Mouse (Mus musculus) CH12.LX (cell line): ENCODE data around the gene Tsnaxip1.

Experiments used
- CTCF ChIP-seq, 2 experiments: IDR thresholded peaks in 1 of 2; conservative IDR thresholded peaks in 1 of 2; 2 replicates each; pipeline ENCODE4 v1.5.1; 2011 to 2012; ENCODE audit warnings: low read depth in 2 of 2, low read length in 2 of 2, improper control_type of control experiment in 1 of 2, inconsistent platforms in 1 of 2, mild to moderate bottlenecking in 1 of 2, moderate library complexity in 1 of 2
- GABPA ChIP-seq: IDR thresholded peaks from 2 replicates; pipeline ENCODE4 v1.6.1; 2012; ENCODE audit warnings: low read depth, low read length, improper control_type of control experiment, inconsistent platforms; ENCODE audit not compliant: insufficient replicate concordance
- HCFC1 ChIP-seq: IDR thresholded peaks from 2 replicates; pipeline ENCODE4 v1.6.1; 2012; ENCODE audit warnings: low read depth, mild to moderate bottlenecking, inconsistent platforms, low read length, improper control_type of control experiment
- MAX ChIP-seq: IDR thresholded peaks from 2 replicates; pipeline ENCODE4 v1.6.1; 2011; ENCODE audit warnings: low read length, improper control_type of control experiment
- NELFE ChIP-seq: IDR thresholded peaks from 2 replicates; pipeline ENCODE4 v1.6.1; 2011; ENCODE audit warnings: low read depth, low read length, improper control_type of control experiment
- POLR2A ChIP-seq: IDR thresholded peaks from 2 replicates; pipeline ENCODE4 v1.6.1; 2011; ENCODE audit warnings: low read depth, mild to moderate bottlenecking, improper control_type of control experiment, low read length

GRCm38 (mm10) chr8:105811543-105811942 lies 16.0 kb upstream of the Tsnaxip1 start:
- TF ChIP-seq NELFE: no peak
- no peak for TF ChIP-seq POLR2A
- TF ChIP-seq CTCF (conservative IDR thresholded peaks at IDR 0.05 in 1 of 2, IDR thresholded peaks at IDR 0.05 in 1 of 2; ENCODE audit: low read depth in 2 of 2, low read length in 2 of 2): no peak
- no peak for TF ChIP-seq HCFC1
- TF ChIP-seq GABPA: no peak
- no peak for TF ChIP-seq MAX
